Mouse (Mus musculus) cerebellum, postnatal 4 days (tissue): Measurements from ENCODE around the gene Arhgdig.

Source experiments
- DNase-seq, 2 experiments: peaks; one replicate each; pipeline ENCODE4 v3.0.0; 2022; ENCODE audit warnings: low spot score in 2 of 2, mixed read lengths in 1 of 2

The Arhgdig gene

GRCm38 (mm10) chr17:26207686-26208085 lies at the start of gene Arhgdig:
Gene Arhgdig, minus strand, starts transcription at chr17:26207786.
- no peak for DNase-seq

- no peak for DNase-seq
Measured at GRCm38 (mm10) chr17:26255313-26255712, 47.7 kb upstream of the Arhgdig start.

DNA sequence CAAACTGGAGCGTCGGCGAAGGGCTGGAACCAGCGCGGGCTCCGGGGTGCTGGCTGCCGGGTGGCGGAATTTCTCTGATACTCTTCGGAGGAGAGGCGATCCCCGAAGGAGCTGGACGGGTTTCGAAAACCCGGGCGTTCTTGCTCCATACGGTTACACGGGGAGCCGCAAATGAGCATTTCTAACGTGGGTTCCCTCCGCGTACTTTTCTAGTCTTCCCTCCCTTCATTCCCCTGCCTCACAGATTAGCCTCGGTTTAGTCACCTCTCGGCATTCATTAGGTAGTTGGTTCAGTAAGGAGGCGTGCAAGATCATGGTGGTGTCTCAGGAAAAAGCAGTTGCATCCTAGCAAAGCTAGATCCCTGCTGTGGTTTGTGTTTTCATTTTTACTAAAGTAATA lies 45.8 kb upstream of the Arhgdig start:
- DNase-seq: no peak

DNA sequence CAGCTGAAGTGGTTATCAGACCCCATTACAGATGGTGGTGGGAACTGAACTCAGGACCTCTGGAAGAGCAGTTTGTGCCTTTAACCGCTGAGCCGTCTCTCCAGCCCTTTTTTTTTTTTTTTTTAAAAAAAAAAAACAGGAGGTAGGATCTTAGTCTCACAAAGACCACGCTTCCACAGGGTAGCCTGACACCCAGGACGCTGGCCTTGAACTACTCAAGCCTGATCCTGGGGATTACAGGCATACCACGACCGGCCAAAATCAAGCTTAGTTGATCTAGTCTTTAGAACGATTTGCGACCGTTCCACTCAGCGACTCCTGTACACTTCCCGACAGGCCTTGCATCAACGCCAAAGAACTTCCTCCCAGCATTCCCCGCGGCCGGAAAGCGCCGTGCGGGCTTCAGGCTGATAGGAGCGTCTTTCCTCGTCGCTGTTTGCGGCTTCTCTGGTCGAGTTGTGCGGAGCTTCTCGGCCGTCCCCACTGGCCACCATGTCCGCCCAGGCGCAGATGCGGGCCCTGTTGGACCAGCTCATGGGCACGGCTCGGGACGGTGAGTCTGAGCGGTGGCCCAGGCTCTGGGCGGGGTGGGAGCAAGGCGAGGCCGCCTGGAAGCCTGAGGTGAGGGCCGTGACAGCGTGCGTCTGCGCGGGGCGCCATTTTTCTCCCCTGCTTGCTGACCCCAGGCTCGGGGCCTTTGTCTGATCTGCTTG lies 45.1 kb upstream of the Arhgdig start, which contains the start of gene Luc7l:
TSS of gene Luc7l (plus strand) at position 358 of the 713 bp plus-strand sequence.
- peak; percentile 84 to 92 for DNase-seq

DNA sequence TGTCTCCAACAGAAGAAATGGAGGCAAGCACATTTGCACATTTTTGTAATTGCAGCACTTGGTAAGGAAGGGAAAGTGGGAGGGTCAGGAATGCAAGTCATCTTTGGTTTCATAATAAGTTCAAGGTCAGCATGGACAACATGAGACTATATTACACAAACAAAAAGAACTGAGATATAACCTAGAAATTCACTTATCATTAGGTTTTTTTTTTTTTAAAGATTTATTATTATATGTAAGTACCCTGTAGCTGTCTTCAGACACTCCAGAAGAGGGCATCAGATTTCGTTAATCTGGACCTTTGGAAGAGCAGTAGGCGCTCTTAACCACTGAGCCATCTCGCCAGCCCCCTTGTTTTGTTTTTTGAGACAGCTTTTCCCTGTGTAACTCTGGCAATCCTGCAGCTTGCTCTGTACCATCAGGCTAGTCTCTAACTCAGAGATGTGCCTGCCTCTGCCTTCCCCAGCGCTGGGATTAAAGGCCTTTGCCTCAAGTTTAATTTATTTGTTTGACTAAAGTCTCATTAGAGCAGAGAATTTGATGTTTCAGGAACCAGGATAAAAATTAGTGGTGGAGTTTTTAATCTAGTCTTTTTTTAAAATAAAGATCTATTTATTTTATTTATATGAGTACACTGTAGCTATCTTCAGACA lies 44.4 kb upstream of the Arhgdig start:
- no peak for DNase-seq

- DNase-seq: peak; percentile 78 to 92
Measured at GRCm38 (mm10) chr17:26244101-26244841, 36.7 kb upstream of the Arhgdig start, which contains the start of gene Fam234a. Gene Fam234a, minus strand, starts transcription at chr17:26244242.

DNA sequence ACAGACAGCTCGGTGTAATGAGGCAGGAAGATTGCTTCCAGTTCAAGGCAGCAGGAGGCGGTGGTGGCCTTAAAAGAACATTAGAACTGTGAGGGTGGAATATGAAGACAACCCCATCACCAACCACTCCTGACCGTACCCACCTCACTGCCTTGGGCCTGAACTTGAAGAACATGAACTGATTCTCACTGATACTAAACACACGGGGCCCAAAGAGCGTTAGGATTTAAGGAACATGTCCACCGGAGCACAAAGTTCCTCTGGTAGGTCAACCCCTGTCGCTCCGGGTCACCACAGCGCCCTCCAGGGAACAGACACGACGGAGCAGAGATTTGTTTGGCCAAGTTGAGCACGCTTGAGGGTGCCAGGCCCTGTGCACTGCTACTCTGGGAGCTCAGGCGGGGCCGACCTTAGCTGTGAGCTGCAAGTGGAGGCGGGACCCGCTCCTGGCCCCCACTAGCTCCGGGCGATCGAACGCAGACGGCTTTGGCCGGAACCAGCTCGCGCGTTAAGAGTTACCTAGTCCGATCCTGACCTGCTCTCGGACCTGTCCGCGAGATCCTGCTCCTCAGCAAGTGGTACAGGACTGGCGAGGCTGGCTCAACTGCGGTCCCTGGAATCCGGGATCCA lies 36.0 kb upstream of the Arhgdig start:
- DNase-seq: peak in 1 of 2 experiments; percentile 35

- DNase-seq: no peak
Measured at GRCm38 (mm10) chr17:26240990-26241389, 33.4 kb upstream of the Arhgdig start.

- DNase-seq: no peak
Measured at GRCm38 (mm10) chr17:26240120-26240790, 32.7 kb upstream of the Arhgdig start.

GRCm38 (mm10) chr17:26239551-26239950 lies 32.0 kb upstream of the Arhgdig start:
- no peak for DNase-seq

DNA sequence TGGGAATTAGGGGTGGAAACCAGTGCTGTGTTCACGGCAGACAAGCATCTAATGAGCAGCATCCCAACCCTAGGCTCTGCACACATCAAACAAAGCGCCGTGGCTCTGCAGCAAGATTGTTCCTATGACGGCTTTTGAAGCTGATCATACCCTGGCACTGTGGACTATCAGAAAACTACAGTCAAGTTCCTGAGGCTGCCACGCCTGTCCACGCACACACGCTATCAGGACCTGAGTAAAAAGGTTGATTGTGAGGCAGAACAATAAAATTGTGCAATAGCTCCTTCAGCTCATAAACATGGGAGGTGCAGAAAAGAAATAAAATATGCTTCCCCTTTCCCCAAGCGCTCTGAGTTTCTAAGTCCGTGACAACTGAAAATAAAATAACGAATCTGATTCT lies 30.1 kb upstream of the Arhgdig start:
- no peak for DNase-seq

- no peak for DNase-seq
Measured at GRCm38 (mm10) chr17:26235077-26235815, 27.7 kb upstream of the Arhgdig start.

- no peak for DNase-seq
Measured at GRCm38 (mm10) chr17:26234386-26234785, 26.8 kb upstream of the Arhgdig start.

DNA sequence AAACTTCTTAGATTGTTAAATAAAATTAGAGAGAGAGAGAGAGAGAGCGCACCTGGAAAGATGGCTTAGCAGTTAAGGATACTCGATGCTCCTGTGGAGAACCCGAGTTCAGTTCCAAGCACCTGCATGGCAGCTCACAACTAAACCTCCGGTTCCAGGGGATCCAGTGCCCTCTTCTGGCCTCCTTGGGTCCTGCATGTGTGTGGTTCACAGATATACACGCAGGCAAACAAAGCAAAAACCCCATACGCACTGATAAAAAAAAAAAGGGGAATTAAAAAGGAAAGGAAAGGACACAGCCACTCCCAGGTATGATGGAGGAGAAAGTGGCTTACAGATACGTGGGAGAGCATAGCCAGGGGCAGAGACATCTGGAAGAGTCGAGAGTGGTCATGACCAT lies 25.3 kb upstream of the Arhgdig start:
- DNase-seq: no peak

DNA sequence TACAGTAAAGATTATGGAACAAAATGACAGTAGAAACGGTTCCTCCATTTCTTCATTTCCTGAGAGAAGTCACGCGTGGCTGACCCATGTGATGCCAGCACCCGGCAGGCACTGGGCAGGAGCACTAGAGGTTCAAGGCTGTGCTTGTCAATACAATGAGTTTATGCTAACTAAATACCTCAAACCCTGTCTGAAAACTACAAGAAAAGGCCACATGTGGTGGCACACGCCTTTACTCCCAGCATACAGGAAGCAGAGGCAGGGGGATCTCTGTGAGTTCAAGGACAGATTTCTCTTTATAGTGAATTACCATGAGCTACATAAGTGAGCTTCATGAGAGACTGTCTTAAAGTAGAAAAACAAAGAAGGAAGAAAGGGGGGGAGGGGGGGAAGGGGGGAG lies 23.6 kb upstream of the Arhgdig start:
- DNase-seq: no peak

DNA sequence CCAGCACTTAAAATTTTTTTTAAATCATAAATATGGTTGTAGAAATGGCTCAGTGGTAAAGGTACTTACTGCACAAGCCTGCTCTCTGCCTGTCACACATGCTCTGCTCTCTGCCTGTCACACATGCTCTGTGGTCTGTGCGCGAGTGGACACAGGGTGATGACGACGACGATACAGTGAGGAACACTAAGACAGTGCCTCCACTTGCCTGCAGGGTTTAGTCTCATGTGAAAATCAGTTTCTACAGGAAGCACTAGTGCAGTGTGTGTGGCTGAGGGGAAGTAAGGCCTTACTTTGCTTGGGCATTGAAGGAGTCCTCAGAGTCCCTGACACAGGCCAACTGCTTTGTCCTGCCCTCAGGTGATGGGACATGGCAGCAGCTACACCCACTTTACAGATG lies 22.2 kb upstream of the Arhgdig start:
- DNase-seq: no peak

GRCm38 (mm10) chr17:26225150-26225549 lies 17.6 kb upstream of the Arhgdig start:
- DNase-seq: no peak

- DNase-seq: no peak
Measured at GRCm38 (mm10) chr17:26221508-26221907, 13.9 kb upstream of the Arhgdig start.

- no peak for DNase-seq
Measured at GRCm38 (mm10) chr17:26212681-26213080, 5.1 kb upstream of the Arhgdig start.

DNA sequence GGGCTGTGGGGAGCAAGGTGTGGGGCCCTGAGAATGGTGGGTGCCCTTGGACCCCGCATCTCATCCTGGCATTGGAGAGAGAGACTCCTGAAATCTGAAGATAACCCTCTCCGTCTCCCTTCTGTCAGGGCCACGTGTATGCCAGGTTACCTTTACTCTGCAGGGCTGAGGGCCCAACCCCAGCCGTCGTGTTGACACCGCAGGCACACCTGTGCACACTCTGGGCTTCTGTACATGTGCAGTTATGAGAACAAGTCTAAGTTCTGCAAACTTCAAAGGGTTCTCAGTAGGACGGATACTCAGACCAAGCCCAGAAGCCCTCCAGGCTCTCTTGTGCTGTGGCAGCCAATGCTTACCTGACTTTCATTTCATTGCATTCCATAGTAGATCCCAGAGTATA lies 4.7 kb upstream of the Arhgdig start:
- no peak for DNase-seq

DNA sequence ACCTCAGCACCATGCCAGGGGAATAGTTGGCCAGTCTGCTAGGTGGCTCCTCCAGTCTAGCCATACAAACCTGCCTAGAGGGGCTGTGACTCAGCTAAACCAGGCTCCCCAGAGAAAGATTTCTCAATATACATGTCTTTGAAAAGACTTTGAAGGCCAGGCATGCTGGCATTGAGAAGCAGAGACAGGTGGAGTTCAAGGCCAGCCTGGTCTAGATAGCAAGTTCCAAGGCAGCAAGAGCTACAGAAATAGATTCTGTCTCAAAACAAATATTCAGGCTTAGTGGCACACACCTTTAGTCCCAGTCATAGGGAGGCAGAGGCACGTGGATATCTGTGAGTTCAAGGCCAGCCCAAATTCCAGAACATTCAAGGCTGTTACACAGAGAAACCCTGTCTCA lies 1.2 kb downstream of the Arhgdig start:
- no peak for DNase-seq
